Mouse (Mus musculus) myocyte (in vitro differentiated cells): ENCODE data around the gene Fanca.

Experiments
- CEBPB ChIP-seq: IDR thresholded peaks from 2 replicates; pipeline ENCODE4 v1.6.1; 2011; ENCODE audit warnings: mild to moderate bottlenecking, moderate library complexity; ENCODE audit not compliant: poor library complexity, insufficient read depth, severe bottlenecking
- E2F4 ChIP-seq: IDR thresholded peaks from one replicate; pipeline ENCODE4 v1.6.1; 2011; ENCODE audit warnings: mild to moderate bottlenecking, control low read depth, moderate library complexity; ENCODE audit not compliant: insufficient read depth
- MAX ChIP-seq: IDR thresholded peaks from one replicate; pipeline ENCODE4 v1.6.1; 2011; ENCODE audit warnings: low read depth, mild to moderate bottlenecking, control low read depth
- MYOD1 ChIP-seq, 3 experiments: IDR thresholded peaks; one replicate each; pipeline ENCODE4 v1.6.1; 2011; ENCODE audit warnings: control low read depth in 2 of 3, low read depth in 2 of 3, mild to moderate bottlenecking in 2 of 3, moderate library complexity in 1 of 3; ENCODE audit not compliant: insufficient read length in 2 of 3, control insufficient read depth in 1 of 3
- POLR2A ChIP-seq: IDR thresholded peaks from one replicate; pipeline ENCODE4 v1.6.1; 2011; ENCODE audit warnings: low read depth, mild to moderate bottlenecking, control low read depth, moderate library complexity; ENCODE audit not compliant: insufficient read length
- POLR2AphosphoS2 ChIP-seq: IDR thresholded peaks from one replicate; pipeline ENCODE4 v1.6.1; 2011; ENCODE audit warnings: low read depth, control low read depth; ENCODE audit not compliant: insufficient read length
- USF1 ChIP-seq: IDR thresholded peaks from one replicate; pipeline ENCODE4 v1.6.1; 2011; ENCODE audit warnings: low read depth, mild to moderate bottlenecking, control low read depth, moderate library complexity

DNA sequence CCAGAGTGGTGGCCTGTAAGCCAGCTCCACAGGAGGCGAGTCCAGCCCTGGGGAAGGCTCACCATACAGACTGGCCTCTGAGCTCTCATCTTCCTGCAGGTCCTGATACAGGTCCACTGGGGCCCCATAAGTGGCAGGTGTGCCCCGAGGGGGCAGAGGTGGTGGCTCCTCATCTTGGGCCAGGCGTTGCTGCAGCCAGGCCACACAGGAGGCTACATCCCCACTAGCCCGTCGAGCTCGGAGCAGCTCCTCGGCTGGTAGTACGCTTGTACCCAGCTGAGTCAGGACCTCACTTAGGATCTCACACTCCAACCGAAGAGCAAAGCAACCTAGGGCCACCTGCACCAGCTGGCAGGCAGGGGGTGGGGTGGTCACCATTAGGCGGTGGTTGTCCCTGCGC lies 84.6 kb downstream of the Fanca start:
- no peak for TF ChIP-seq E2F4
- no peak for TF ChIP-seq USF1
- no peak for TF ChIP-seq MYOD1 (IDR thresholded peaks at IDR 0.05; ENCODE audit: control insufficient read depth in 1 of 3, insufficient read length in 2 of 3, low read depth in 2 of 3)
- TF ChIP-seq POLR2A, result no peak
- TF ChIP-seq POLR2AphosphoS2, result peak; percentile 3
- TF ChIP-seq MAX, result no peak
- no peak for TF ChIP-seq CEBPB
